Mouse (Mus musculus) small intestine, adult 2 months (tissue): ENCODE measurements around the gene Piwil4.

ENCODE experiments used
- CTCF ChIP-seq: fragments of 200-500 bp; IDR thresholded peaks from 2 replicates; pipeline ENCODE4 v1.5.1; 2012; ENCODE audit warnings: low read depth, mild to moderate bottlenecking, control low read depth, inconsistent platforms, low read length, moderate library complexity, mixed read lengths; ENCODE audit not compliant: insufficient replicate concordance, insufficient read length; ENCODE audit errors: extremely low read depth
- POLR2A ChIP-seq: fragments of 200-500 bp; IDR thresholded peaks from 2 replicates; pipeline ENCODE4 v1.6.1; 2012; ENCODE audit warnings: low read depth, mild to moderate bottlenecking, control low read depth, inconsistent platforms, low read length, moderate library complexity

GRCm38 (mm10) chr9:14718332-14718691 is 22.2 kb downstream of the Piwil4 start:
- no peak for TF ChIP-seq POLR2A
- TF ChIP-seq CTCF, result no peak
